Mouse (Mus musculus) liver (tissue): Measurements from ENCODE around the gene Sars2.

Experiments used
- DNase-seq: peaks from one replicate; pipeline ENCODE4 v3.0.0-alpha.2; 2020; ENCODE audit warnings: mixed read lengths

Sars2 gene

GRCm38 (mm10) chr7:28727649-28728340, 14.0 kb upstream of the Sars2 start:
- no peak for DNase-seq

GRCm38 (mm10) chr7:28732341-28733142, 9.2 kb upstream of the Sars2 start:
- DNase-seq, result peak; percentile 89

- no peak for DNase-seq
These were observed 8.6 kb upstream of the Sars2 start for GRCm38 (mm10) chr7:28733211-28733610.

GRCm38 (mm10) chr7:28735701-28736100, 6.1 kb upstream of the Sars2 start:
- DNase-seq, result no peak

GRCm38 (mm10) chr7:28739829-28740228, 2.0 kb upstream of the Sars2 start:
- no peak for DNase-seq

GRCm38 (mm10) chr7:28740949-28741348, 843 bp upstream of the Sars2 start:
- no peak for DNase-seq

- no peak for DNase-seq
These were observed 454 bp upstream of the Sars2 start for GRCm38 (mm10) chr7:28741368-28741708.

- DNase-seq, result no peak
These were observed 8.1 kb downstream of the Sars2 start for GRCm38 (mm10) chr7:28749935-28750334.

GRCm38 (mm10) chr7:28756079-28756478, 14.3 kb downstream of the Sars2 start, which contains the start of gene Ccer2:
Gene Ccer2, plus strand, starts transcription at chr7:28756174.
- no peak for DNase-seq

- DNase-seq, result no peak
These were observed 16.8 kb downstream of the Sars2 start for GRCm38 (mm10) chr7:28758623-28759022.

GRCm38 (mm10) chr7:28761907-28762306, 20.1 kb downstream of the Sars2 start:
- no peak for DNase-seq

GRCm38 (mm10) chr7:28765211-28765610, 23.4 kb downstream of the Sars2 start:
- DNase-seq, result no peak

- peak; percentile 96 for DNase-seq
These were observed 24.5 kb downstream of the Sars2 start, which contains the start of gene Sirt2 for GRCm38 (mm10) chr7:28766173-28766879. Gene Sirt2, plus strand, starts transcription at chr7:28766735.

- no peak for DNase-seq
These were observed 25.1 kb downstream of the Sars2 start for GRCm38 (mm10) chr7:28766910-28767309.

GRCm38 (mm10) chr7:28767462-28767965, 25.7 kb downstream of the Sars2 start, which contains the start of gene Nfkbib:
Gene Nfkbib, minus strand, starts transcription at chr7:28767512.
- DNase-seq, result no peak

GRCm38 (mm10) chr7:28769414-28769958, 27.7 kb downstream of the Sars2 start:
- DNase-seq, result no peak

GRCm38 (mm10) chr7:28770309-28770708, 28.5 kb downstream of the Sars2 start:
- peak; percentile 45 for DNase-seq

- DNase-seq, result no peak
These were observed 30.1 kb downstream of the Sars2 start for GRCm38 (mm10) chr7:28771867-28772266.

- no peak for DNase-seq
These were observed 31.4 kb downstream of the Sars2 start for GRCm38 (mm10) chr7:28773163-28773562.

- no peak for DNase-seq
These were observed 32.4 kb downstream of the Sars2 start for GRCm38 (mm10) chr7:28774164-28774563.

GRCm38 (mm10) chr7:28775129-28775528, 33.3 kb downstream of the Sars2 start:
- no peak for DNase-seq

- DNase-seq, result no peak
These were observed 37.0 kb downstream of the Sars2 start for GRCm38 (mm10) chr7:28778825-28779224.
